Mouse (Mus musculus) small intestine, adult 2 months (tissue): ENCODE measurements around the gene Rpp14.

Experiments
- CTCF ChIP-seq: fragments of 200-500 bp; IDR thresholded peaks from 2 replicates; pipeline ENCODE4 v1.5.1; 2012; ENCODE audit warnings: low read depth, mild to moderate bottlenecking, control low read depth, inconsistent platforms, low read length, moderate library complexity, mixed read lengths; ENCODE audit not compliant: insufficient replicate concordance, insufficient read length; ENCODE audit errors: extremely low read depth
- POLR2A ChIP-seq: fragments of 200-500 bp; IDR thresholded peaks from 2 replicates; pipeline ENCODE4 v1.6.1; 2012; ENCODE audit warnings: low read depth, mild to moderate bottlenecking, control low read depth, inconsistent platforms, low read length, moderate library complexity

DNA sequence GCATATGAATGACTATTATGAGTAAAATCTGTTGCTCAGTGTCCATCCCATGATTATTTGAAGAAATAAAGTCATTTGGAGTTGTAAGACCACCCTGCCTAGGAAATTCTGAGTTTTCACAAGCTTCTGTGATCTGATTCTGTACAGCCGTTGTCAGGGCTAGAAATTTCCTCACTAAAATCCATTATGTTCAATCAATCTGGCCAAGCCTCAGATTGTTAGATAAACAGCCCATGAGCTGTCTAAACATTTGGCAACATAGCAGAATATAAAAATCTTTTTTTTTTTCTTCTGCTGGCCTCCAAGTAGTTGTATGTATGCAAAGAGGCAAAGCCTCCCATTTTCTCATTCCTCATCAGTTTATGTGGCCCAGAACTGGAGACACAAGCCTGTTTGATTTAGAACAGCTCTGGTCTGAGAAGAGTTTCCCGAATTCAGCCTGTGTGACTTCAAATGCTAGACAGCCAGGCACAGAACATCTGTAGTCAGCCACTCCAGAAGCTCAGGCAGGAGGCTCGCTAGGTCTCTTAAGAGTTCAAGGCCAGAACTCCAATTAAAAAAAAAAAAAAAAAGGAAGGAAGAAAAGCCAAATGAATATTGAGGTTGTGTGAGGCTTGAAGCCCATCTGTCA lies 14.9 kb downstream of the Rpp14 start:
- TF ChIP-seq POLR2A, result no peak
- TF ChIP-seq CTCF, result no peak
